Mouse (Mus musculus) liver (tissue): ENCODE data around the gene Cyp27b1.
"Not testable (repeated sequence)": the region's sequence is repeated elsewhere in the genome, so short reads cannot be mapped to it uniquely, and the experiment has no call there.

ENCODE experiments used
- DNase-seq: peaks from one replicate; pipeline ENCODE4 v3.0.0-alpha.2; 2020; ENCODE audit warnings: mixed read lengths

The Cyp27b1 gene

DNA sequence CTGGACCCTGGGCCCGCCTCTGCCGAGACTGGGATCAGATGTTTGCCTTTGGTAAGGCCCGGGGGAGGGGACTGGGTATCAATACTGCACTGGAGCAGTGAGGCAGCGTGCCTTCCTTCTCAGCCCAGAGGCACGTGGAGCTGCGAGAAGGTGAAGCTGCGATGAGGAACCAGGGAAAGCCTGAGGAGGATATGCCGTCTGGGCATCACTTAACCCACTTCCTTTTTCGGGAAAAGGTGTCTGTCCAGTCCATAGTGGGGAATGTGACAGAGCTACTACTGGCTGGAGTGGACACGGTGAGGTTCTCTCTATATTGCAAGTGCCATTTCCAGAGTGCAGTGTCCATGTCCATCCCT is 2.0 kb downstream of the Cyp27b1 start:
- DNase-seq: no peak

DNA sequence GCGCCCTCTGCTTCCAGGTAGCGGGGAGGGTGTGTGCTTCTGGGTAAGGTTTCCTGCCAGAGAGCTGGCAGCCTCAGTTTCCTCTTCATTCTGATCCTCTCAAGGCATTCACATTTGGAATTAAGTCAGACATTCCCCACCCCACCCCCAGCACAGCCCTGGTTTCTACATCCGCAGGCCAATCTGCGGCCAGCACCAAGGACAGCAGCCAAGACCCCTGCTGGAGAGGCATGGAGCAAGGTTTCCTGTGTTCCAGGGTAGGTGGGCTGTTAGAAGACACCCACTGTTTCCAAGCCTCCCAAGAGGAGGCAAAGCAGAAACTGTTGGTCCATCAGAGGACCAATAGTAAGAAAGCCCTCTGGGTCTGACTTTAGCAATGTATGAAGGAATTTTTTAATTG is 6.6 kb downstream of the Cyp27b1 start:
- DNase-seq: no peak

DNA sequence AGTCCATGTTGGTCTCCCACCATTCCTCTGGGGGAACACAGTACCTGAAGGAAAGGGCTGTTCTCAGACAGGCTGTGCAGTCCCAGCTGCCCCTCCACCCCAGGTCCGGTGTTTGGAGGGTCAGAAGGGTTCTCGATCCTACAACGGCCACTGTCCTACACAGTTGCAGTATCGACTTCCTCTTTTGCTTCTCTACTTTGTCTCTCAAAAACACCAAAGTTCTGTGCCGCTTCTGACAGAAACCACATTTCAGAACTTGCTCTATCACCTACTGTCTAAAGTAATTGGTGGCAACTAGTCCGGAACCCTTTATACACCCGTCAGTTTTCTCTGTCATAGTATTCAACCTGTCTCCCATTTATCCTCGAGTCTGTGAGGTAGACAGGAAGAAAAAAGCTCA is 7.4 kb downstream of the Cyp27b1 start:
- DNase-seq: no peak

DNA sequence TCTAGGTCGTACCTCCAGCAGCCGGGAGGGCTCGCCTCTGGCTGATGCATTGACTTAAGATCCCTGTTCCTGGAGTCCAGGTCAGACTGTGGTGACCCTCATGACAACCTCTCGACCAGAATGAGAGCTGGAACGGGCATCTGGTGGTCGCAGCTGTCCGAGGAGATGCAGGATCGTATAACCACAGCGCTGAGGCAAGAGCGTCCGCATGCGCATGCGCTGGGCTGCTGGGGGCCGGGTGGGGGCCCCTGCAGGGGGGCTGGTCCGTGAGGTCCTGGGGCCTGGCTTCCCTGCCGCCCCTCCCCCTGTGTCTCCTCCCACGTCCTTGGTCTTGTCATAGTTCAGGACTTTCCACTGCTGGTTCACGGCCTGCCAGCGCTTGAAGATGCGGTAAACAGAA is 8.4 kb downstream of the Cyp27b1 start:
- no peak for DNase-seq

DNA sequence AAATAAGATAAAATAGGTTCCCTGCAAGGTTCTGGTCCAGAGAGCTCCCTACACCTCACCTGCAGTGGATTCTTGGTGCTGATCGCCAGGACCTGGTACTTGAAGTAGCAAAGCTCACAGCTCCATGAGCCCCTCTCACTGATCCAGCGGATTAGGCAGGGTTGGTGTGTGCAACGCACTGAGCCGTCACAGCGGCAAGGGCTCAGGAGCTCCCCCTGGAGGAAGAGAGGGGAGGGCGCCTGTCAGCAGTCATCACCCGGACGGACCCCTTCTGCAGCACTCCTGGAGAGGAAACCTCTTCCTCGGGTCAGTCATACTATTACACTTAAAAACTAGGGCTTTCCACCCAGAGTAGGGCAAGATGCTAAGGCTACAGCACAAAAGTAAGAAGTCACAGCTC is 10.1 kb downstream of the Cyp27b1 start:
- peak; percentile 74 for DNase-seq

DNA sequence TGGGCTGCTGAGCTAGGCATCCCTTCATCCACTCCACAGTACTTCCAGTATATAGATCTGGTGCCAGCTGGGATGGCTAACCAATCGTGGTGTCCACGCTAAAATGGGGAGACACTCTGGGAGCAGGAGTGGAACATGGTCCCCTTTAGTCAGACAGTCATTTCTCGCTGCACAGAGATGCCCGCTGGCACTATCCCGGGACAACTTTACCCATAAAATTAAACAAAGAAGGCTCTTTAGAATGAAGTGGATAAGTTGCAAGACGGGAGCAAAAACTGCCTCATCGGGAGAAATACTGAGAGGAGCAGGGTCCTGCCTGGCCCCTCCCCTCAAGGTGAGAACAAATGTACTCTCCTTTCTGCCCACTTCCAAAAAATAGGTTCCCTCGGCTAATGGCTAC is 10.7 kb downstream of the Cyp27b1 start:
- no peak for DNase-seq

DNA sequence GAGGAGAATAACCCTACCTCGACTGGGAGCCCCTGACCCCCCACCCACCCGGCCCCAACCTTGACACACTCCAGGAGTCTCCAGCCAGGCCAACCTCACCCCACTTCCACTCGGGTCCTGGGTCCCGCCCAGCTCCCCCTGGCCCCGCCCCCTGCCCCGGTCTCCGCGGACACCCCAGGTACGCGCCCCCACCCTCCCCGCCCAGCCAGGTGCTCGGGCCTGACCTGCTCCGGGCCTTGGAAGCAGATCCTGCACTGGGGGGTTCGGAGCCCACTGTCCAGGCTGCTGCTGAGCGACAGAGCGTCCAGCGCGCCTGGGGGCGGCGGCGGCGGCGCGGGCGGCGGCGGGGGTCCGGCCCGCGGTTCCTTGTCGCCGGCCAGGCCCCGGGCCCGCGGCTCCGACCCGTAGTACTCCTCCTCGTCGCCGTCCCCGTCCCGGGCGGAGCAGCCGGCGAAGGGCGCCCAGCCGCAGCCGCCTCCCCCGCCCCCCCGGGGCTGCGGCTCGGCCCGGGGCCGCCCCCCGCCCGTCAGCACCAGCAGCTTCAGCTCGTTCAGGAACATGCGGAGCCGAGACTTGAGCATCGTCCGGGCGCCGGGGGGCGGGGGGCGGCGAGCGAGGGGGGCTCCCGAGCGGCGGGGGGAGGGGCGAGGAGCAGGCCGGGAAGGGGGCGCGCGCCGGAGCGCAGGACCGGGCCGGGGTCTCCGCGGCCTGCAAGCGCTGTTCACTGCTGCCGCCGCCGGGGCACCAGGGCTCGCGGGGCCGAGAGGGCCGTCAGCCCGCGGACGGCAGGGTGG is 11.3 kb downstream of the Cyp27b1 start:
- no peak for DNase-seq

DNA sequence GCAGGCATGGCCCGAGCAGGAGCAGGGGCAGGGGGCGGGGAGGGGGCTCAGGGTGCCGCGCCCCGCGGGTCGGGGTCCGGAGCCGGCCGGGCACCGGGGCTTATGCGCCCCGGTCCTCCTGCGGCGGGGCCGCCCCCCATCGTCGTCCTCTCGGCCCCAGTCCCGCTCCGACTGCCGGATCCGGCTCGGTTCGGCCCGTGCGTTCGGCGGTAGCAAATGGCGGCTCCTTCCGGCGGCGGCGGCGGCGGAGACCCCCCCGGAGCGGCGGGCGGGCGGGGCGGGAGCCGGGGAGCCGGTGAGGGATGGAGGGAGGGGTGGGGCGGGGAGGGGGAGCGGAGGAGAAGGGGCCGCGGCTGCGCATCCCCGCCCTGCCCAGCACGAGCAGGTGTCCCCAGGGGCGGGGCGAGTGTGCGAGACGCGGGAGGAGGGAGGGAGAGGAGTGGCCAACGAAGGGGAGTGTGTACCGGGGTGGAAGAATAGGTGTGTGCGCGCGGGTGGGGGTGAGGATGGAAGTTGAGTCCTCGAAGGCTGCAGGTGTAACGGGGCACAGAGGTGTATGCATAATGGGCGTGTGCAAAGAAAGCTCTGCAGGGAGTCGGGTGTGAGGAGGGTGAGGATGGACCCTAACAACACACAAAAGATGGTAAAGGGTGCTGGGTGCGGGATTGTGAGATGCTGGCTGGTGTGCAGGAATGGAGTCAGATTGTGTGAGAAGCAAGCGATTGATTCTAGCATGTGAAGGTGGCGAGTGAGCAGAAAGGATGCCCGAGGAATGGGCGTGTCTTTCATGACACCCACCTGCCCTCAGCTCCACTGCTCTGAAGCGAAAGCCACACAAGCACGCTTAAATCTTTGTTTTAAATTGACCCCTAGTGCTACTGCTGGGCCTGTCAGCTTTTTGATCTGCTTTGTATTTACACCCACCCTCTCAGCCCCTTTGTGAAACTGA is 12.2 kb downstream of the Cyp27b1 start, which contains the start of gene March9:
Gene March9 (minus strand): TSS at position 217 of the 949 bp plus-strand sequence.
- DNase-seq: peak; percentile 72

DNA sequence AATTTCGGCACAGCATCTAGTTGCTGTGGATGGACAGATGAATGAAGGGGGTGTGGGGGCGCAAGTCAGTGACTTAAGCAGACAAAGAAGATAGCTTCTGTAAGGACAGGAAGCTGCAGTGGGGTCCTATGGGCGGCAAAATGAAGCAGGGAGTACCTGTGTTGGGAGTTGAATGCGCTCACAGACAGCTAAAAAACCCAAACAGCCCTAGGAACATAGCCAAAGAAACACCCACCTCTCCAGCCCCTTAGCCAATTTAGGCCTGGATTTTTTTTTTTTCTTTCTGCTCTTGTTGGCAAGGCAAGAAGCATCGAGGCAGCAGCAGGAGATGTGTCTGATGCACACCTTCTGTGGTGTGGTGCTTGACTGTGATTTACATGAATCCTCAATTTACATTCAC is 13.0 kb downstream of the Cyp27b1 start:
- DNase-seq: no peak

DNA sequence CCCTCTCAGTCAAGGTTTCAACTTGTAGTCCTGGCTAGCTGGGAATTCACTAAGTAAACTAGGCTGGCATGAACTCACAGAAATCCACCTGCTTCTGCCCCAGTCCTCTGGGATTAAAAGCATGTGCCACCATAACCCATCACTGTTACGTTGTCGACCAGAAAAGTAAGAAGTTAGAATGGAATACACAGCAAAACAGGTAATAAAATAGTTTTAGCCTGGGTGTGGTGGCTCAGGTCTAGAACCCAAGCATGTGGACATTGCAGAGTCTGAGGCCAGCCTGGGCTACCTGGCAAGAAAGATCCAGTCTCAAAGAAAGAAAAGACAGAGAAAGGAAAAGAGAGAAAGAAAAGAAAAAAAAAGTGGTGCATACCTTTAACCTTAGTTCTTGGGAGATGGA is 13.5 kb downstream of the Cyp27b1 start:
- no peak for DNase-seq

DNA sequence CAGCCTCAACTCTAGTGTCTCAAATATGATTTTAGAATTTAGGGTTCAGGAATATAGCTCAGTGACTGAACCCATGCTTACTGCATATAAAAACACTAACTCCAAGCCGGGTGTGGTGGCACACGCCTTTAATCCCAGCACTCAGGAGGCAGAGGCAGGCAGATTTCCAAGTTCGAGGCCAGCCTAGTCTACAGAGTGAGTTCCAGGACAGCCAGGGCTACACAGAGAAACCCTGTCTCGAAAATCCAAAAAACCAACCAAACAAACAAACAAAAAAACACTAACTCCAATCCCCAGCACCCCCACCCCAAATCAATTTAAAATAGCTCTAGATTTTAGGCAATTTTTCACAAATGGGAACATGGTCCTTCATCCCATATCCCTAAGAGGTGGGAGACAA is 14.1 kb downstream of the Cyp27b1 start:
- DNase-seq: not testable (repeated sequence)

DNA sequence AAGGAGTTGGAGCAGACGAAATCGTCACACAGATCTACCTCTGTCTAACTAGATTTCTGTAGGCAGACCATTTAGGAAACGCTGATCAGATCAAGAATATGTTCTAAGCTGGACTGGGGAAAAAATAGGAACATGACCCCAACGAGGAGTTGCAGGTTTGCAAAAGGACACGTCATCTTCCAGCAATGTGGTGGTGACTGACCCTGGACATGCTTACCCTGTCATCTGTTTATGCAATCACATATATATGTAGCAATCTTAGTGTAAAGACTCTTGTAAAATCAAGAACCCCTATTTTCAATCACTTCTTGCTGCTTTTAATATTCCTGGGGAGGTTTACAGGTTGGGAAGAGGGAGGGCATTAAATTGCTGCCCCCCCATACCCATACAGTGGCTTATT is 14.5 kb downstream of the Cyp27b1 start:
- no peak for DNase-seq

DNA sequence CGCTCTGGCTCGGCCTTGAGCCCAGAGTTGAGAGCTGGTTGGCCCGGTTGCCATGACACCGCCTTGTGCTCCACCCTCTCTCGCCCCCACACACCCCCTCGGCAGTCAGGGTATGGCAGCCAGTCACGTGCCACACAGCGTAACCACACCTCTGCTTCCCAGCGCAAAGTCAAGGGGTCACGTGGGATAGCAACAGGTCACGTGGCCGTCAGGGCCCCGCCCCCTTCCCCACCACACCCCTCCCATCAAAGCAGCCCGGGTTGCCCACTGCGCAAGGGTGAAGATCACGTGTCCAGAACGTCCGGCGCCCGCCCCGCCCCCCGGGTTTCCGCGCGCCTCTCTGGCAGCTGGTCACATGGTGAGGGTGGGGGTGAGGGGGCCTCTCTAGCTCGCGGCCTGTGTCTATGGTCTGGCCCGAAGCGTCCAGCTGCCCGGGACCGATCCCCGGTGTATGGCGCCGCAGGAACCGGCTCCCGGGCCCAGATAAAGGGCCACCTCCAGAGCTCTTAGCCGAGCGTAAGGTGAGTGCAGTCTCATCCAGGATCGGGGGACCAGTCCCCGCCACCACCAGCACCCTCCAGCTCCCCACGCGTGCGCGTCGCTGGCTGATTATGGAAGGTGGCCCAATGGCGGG is 15.3 kb downstream of the Cyp27b1 start, which contains the start of gene Cdk4:
Gene Cdk4 (plus strand): TSS at position 296 of the 634 bp plus-strand sequence.
- peak; percentile 98 for DNase-seq

DNA sequence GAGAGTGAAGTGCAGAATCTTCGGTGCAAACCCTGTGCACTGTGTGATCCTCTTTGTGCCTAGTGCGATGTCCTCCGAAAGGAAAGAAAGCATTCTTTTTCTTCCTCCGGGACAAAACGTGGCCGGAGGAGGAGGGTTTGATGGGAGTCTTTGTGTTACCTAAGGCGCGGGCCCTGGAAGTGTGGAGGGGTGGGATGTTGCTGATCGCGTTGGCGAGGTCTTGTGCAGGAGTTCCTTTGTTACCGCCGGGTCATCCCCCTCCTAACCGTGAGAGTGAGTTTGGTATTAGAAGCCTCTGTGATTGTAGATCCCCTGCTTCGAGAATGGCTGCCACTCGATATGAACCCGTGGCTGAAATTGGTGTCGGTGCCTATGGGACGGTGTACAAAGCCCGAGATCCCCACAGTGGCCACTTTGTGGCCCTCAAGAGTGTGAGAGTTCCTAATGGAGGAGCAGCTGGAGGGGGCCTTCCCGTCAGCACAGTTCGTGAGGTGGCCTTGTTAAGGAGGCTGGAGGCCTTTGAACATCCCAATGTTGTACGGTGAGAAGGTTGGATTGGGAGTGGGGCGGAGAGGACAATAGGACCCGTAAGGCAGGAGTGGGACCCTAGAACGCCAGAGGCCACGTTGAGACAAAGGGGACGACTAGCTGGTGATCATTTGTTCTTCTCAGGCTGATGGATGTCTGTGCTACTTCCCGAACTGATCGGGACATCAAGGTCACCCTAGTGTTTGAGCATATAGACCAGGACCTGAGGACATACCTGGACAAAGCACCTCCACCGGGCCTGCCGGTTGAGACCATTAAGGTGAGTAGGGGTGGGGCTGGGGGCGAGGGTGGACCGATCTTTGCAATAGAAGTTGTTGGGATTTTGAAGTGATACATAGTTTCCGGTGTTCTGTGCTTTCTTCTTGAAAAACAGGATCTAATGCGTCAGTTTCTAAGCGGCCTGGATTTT is 16.1 kb downstream of the Cyp27b1 start:
- no peak for DNase-seq

DNA sequence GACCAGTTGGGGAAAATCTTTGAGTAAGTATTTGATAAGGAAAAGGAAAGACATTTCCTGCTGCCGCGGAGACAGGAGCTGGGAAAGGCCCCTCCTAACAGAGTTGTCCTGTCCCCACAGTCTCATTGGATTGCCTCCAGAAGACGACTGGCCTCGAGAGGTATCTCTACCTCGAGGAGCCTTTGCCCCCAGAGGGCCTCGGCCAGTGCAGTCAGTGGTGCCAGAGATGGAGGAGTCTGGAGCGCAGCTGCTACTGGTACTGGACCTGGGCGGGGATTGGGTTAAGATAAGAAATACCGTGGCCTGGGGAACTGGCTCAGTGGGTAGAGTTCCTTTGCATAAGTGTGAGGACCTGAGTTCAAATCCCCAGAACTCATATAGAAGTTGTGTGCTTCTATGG is 17.9 kb downstream of the Cyp27b1 start:
- DNase-seq: no peak

DNA sequence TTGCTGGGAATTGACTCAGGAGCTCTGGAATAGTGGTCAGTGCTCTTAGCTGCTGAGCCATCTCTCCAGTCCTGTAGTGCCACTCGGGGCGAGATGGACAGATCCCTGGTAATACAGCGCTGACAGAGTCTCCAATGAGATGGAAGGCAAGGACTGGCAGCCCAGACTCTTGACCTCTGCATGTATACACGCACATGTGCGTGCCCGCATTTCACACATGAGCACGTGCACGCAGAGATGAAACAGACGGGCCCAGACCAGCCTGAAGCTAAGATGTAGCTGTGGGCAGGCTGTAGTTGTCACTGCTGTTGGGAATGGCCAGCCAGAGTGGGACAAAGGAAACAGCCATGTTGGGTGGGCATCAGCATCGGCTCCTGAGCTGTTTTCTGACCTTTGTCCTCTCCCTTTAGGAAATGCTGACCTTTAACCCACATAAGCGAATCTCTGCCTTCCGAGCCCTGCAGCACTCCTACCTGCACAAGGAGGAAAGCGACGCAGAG is 18.5 kb downstream of the Cyp27b1 start:
- DNase-seq: no peak

DNA sequence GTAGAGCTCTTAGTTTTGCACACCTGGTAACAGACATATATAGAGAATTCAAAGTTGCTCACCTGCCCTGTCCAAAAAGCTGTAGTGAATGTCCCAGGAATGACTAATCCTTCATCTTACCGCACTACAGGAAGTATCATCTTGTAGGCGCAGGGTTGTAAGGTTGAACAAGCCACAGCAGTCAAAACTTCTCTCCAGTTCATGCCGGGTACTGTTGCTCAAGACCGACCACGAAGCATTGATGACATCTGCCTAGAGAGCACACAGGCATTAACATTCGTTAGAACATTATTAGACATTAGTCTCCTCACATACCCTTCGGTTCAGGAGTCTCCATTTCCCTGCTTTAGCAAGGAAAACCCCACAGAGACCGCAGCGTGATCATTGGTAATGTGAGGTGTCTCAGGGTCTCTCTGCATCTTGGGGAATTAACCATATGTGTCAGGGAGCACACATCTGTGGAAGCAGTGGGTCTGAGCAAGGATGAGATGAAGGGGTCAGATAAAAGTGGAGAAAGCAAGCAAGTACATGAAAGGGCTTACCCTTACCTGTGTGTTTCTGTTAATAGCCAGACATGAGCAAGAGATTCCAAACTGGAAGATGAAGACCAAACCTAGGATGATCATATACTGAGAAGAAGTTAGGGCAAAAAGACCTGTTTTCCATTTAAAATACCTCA is 20.4 kb downstream of the Cyp27b1 start:
- DNase-seq: no peak

DNA sequence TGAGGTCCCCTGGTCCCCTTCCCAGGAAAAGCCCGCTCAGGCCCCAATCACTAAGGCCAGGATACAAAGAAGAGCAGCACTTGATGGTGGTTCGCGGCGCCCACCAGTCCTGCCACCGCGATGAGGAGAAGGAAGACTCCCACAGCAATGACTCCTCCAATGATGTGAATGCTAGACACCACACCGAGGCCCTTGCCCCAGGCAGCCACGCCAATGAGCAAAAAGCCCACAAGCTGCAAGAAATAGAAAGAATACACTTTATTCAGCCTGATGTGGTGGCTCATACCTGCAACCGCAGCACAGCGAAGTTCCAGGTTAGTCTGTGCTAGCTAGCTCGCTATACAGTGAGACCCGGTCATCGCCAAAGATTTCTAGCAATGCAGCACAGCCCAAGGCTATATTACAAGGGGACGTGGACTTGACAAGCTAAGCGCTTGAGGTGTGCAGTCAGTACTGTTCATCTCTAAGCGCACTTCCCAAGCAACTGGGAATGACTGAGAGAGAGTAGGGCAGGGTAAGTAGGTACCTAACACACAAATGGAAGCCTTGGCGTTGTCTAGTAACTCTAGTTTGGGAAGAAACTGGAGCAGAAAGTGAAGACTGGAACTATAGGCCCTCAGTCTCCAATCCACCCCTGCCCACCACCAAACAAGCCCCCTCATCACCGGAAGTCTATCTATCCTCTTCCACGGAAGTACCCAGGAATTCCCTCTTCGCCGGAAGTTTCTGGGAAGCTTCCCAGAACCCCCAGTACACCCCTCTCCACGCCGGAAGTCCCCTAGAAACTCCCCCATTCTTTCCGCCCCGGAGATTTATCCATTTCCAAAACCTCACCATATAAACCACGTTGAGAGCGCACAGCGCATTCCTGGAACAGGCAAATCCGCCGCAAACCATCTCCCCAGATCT is 21.5 kb downstream of the Cyp27b1 start:
- no peak for DNase-seq

DNA sequence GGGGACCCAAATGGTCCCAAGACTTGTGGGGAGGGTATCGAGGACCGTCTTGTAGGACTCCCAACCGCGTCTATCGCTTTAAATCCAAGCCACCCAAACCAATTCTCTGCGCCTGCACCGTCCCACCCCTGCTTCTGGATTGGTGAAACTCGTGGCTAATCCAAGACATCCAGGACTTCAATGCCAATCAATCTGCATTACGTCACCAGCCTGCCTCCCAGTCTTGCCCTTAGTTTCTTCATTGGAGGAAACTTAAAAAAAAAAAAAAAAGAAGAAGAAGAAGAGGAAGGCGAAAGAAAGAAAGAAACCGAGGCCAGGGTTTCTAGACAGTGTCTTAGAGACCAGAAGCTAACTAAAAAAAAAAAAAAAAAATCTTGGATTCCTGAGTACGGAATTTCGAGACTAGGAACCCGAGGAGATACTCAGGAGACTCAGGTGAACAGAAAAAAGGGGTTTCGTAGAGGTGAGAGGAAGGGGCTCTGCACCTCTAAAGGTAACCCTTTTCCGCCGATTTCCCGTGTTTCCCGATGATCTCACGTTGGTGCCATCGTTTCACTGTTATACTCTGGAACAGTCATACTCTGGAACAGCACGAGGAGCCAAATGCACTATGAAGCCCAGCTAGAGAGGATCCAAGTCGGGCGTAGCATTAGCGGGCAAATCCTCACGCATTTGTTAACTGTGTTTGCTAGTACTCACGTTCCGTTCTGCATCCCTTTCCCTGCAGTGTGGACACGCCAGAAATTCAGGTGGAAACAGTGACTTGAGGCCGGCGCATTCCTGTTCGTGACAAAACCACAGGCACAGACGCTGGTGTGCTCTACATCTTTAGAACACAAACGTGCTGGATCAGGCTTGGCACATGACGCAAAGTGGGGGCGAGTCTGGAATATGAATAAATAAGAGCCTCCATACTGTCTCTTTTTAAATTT is 22.4 kb downstream of the Cyp27b1 start, which contains the start of gene Tspan31:
Gene Tspan31 (minus strand): TSS at position 75 of the 932 bp plus-strand sequence.
- peak; percentile 90 for DNase-seq
